Mouse (Mus musculus): ENCODE data around the gene Phtf2. TPM values are rescaled to one million over a fixed set of nuclear protein-coding genes. Genes with fewer than 3 reads are reported as not detected.
A peak's percentile ranks its signal among the peaks of the same experiment; 100 is the strongest.
"Not testable (repeated sequence)": the region's sequence is repeated elsewhere in the genome, so short reads cannot be mapped to it uniquely, and the experiment has no call there.

The Phtf2 gene
- polyA plus RNA-seq, 1 experiment from 2014 or later = 14.2 TPM

DNA sequence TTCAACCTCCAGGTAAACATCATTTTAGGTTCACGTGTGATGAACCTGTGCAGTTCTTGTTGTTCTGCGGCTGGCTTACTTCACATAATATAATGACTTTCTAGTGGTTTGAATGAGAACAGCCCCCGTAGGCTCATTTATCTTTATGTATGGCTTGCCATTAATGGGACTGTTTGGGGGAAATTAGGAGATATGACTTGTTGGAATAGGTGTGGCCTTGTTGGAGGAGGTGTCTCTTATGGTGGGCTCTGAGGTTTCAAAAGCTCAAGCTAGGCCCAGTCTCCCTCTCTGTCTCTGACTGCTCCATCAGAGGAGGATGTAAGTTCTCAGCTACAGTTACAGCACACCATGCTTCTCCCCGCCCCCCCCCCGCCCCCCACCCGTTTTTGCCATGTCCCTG is 71.5 kb downstream of the Phtf2 start:
- H3K4me2 ChIP-seq = no peak overlapping the region
- no peak for ATAC-seq (ENCODE audit: insufficient number of reproducible peaks, low FRiP score, low TSS enrichment, low read depth)
- H3K9ac ChIP-seq = no peak overlapping the region
- no peaks in the 10 kb centered on the region for H3K27me3 ChIP-seq
- H3K9me3 ChIP-seq = no peaks in the 10 kb centered on the region
- H3K36me3 ChIP-seq = 0 out of 2 replicates have a peak, but pooled peaks cover 4% of the 10 kb centered on the region
- no peaks in the 10 kb centered on the region for H3K4me1 ChIP-seq
- 79% methylated on average over 6 of the region's 6 CpGs for WGBS
- no peak overlapping the region for H3K27ac ChIP-seq
- H3K4me3 ChIP-seq = no peak overlapping the region

DNA sequence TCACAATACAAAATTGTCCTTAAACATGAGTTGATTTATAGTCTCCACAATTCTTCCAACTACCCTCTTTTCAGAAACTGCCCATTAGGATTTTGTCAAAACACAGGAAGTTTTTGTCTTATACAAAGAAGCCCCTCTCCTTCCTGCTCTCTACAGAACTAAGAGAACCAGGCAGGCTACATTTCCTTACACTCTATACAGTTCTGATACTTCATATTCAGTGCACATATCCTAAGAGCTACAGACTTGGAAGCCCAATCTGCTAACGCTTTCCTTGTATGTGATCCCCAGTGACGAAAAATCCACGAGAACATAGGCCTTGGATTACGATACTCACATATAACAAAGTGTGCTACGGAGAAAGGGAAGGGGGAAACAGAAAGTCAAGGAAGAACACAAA is 86.0 kb downstream of the Phtf2 start:
- H3K27ac ChIP-seq = no peak overlapping the region
- H3K9ac ChIP-seq = no peak overlapping the region
- H3K27me3 ChIP-seq = no peaks in the 10 kb centered on the region
- ATAC-seq (ENCODE audit: insufficient number of reproducible peaks, low FRiP score, low TSS enrichment, low read depth) = no peak
- no peaks in the 10 kb centered on the region for H3K9me3 ChIP-seq
- peaks cover 7% of the 10 kb centered on the region; the same call in 1 of the 2 replicates for H3K36me3 ChIP-seq
- WGBS = 79% methylated on average over 5 of the region's 5 CpGs
- H3K4me1 ChIP-seq = no peaks in the 10 kb centered on the region
- H3K4me2 ChIP-seq = no peak overlapping the region
- H3K4me3 ChIP-seq = no peak overlapping the region

DNA sequence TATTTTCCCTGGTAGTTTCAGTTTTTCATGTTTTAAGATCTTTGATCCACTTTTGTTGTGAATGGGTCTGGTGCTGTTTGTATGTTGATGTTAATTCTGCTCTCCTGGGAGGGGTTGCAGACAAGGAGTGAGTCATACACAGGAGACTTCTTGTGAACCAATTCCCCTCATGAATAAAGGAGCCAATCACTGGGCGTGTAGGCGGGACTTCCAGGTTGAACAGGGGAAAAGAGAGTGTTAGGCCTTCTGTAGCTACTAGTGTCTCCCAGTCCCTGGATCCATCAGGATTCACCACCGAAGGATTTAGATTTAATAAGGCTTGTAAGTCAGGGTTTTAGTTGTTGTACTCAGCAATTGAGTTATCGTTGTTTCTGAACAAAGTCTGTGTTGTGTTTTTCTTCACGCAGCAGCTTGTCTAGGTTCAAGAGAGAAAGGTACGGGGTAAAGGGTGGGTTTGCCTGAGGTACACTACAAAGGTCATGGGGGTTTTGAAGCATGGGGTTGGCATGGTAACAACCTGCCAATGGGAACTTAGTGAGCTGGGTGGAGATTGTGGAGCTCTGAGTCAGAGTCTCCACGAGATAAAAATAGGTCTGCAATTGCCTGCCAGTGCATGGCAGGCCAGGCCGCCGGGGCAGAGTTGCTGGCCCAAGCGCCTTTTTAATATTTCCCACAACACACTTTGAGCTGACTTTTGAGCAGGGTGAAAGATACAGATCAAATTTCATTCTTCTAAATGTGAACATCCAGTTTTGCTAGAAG is 90.0 kb downstream of the Phtf2 start:
- H3K4me1 ChIP-seq = no peaks in the 10 kb centered on the region
- WGBS = 84% methylated on average over 10 of the region's 10 CpGs
- H3K4me3 ChIP-seq = no peak overlapping the region
- no peak for ATAC-seq (ENCODE audit: insufficient number of reproducible peaks, low FRiP score, low TSS enrichment, low read depth)
- no peak overlapping the region for H3K9ac ChIP-seq
- H3K27me3 ChIP-seq = no peaks in the 10 kb centered on the region
- peaks cover 6% of the 10 kb centered on the region; the same call in 1 of the 2 replicates for H3K36me3 ChIP-seq
- H3K9me3 ChIP-seq = no peaks in the 10 kb centered on the region
- H3K4me2 ChIP-seq = no peak overlapping the region
- no peak overlapping the region for H3K27ac ChIP-seq

DNA sequence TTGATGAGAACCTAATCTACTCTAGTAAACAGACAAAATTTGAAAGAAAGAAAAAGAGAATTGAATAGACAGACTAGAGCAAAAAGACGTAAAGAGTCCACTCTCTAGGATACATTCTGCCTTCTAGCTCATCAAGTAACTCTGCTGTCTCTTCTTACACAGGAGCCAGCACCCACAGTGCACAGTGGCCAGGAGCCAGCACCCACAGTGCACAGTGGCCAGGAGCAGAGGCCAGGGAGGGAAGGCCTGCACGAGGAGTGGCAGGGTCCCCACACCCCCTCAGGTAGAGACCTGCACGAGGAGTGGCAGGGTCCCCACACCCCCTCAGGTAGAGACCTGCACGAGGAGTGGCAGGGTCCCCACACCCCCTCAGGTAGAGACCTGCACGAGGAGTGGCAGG is 95.5 kb downstream of the Phtf2 start:
- not testable (repeated sequence) for H3K27me3 ChIP-seq; H3K9me3 ChIP-seq; H3K4me2 ChIP-seq; H3K9ac ChIP-seq; ATAC-seq (ENCODE audit: insufficient number of reproducible peaks, low FRiP score, low TSS enrichment, low read depth); H3K4me1 ChIP-seq; H3K27ac ChIP-seq; H3K4me3 ChIP-seq; H3K36me3 ChIP-seq
- 94% methylated on average over 3 of the region's 5 CpGs for WGBS

DNA sequence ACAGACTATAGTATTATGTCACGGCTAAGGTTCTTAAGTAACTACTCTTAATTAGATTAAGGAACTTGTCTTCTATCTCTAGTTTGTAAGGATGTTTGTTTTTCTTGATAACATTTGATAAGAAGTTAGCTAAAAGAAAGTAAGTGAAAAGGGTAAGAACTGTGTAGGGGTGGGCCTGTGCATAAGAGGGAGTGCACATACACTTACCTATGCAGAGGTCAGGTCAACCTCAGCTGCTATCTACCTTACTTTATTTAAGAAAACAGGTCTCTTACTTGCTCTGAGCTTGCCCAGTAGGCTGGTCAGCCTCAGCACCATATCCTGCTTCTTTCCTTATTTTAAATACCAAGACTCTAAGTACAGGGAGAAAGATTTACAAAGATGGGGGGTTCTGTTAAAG is 100.8 kb downstream of the Phtf2 start:
- Histone ChIP-seq H3K9ac (no peak overlapping the region), H3K4me1 (0 out of 2 replicates have a peak, but pooled peaks cover 6% of the 10 kb centered on the region), H3K4me2 (no peak overlapping the region), H3K9me3 (no peaks in the 10 kb centered on the region), H3K27me3 (no peaks in the 10 kb centered on the region), H3K4me3 (no peak overlapping the region), H3K27ac (no peak overlapping the region), H3K36me3 (no peaks in the 10 kb centered on the region)
- 92% methylated on average over 1 of the region's 1 CpGs for WGBS
- ATAC-seq (ENCODE audit: insufficient number of reproducible peaks, low FRiP score, low TSS enrichment, low read depth) = no peak

DNA sequence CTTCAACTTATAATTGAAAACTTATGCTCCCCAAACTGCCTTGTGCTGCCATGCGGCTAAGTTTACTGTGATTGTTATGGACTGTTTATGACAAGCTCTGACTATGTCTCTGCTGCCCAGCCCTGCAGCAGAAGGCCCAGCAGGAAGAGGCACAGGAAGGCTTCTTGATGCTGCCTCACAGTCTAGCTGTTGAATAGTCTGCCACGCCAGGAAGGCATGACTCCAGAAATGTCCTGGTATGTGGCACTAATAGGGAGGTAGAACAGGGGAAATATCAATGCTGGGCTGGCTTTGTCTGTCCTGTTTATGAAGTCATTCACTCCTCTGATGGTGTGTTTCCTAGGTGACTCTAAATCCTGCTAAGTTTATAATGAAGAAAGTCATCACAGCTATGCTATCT is 102.7 kb downstream of the Phtf2 start:
- H3K27ac ChIP-seq = no peak overlapping the region
- 0 out of 2 replicates have a peak, but pooled peaks cover 6% of the 10 kb centered on the region for H3K4me1 ChIP-seq
- H3K9ac ChIP-seq = no peak overlapping the region
- no peak overlapping the region for H3K4me2 ChIP-seq
- 33% methylated on average over 2 of the region's 2 CpGs for WGBS
- H3K9me3 ChIP-seq = no peaks in the 10 kb centered on the region
- no peaks in the 10 kb centered on the region for H3K36me3 ChIP-seq
- H3K27me3 ChIP-seq = no peaks in the 10 kb centered on the region
- ATAC-seq (ENCODE audit: insufficient number of reproducible peaks, low FRiP score, low TSS enrichment, low read depth) = no peak
- no peak overlapping the region for H3K4me3 ChIP-seq

DNA sequence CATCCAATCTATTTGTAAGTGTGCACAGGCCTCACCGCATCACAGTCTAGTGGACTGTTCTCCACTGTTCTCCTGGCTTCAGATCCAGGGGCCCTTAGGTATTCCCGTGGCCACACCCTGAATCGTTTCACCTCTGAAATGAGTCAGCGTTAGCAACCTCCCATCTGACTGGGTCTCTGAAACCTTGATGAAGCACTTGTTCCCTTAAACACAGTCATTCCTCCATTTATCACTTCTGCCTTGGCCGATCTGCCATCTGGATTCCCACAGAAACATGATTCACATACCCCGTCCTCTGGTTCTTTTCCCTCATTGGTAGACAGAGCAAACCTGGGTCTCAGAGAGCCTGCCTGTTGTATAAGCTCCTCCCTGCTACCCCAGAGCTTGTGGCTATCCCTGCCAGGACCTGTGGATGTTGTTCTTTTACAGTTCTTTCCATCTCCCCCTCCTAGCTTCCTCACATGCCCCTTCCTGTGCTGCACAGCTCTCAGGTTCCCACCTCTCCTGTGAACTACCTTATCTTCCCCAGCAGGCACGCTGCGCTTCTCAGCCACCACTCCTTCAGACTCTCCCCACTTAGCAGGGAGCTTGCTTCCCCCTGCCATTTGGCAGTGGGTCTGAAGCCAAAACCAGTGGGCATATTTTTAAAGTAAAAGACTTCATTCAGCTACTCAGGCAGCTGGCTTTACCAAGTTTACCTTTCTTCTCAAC is 103.5 kb downstream of the Phtf2 start:
- no peak overlapping the region for H3K9ac ChIP-seq
- H3K4me3 ChIP-seq = no peak overlapping the region
- no peaks in the 10 kb centered on the region for H3K36me3 ChIP-seq
- H3K9me3 ChIP-seq = no peaks in the 10 kb centered on the region
- H3K4me2 ChIP-seq = no peak overlapping the region
- WGBS = 61% methylated on average over 8 of the region's 8 CpGs
- H3K27me3 ChIP-seq = no peaks in the 10 kb centered on the region
- peak overlapping the region; percentile 18; the same call in 1 of the 2 replicates for H3K27ac ChIP-seq
- H3K4me1 ChIP-seq = 0 out of 2 replicates have a peak, but pooled peaks cover 6% of the 10 kb centered on the region
- ATAC-seq (ENCODE audit: insufficient number of reproducible peaks, low FRiP score, low TSS enrichment, low read depth) = no peak

DNA sequence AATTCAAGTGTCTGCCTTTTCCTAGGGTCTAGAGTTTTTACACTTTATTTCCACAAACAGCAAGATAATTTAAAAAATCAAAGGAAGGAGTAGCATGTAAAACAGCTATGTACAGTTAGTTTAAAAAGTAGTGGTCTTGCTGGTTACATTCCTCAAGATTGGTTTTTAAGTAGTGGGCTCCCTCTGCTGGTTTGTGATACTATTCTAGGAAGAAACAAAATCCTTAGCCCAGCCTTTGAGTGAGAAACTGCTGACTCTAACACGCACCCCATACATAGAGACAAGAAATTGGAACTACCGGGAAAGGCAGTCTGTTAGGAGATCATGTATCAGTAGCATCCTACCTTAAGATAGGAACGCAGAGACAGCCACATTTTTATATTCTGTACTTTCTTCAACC is 108.6 kb downstream of the Phtf2 start:
- peaks cover 10% of the 10 kb centered on the region; the same call in 1 of the 2 replicates for H3K36me3 ChIP-seq
- WGBS = 45% methylated on average over 3 of the region's 3 CpGs
- no peaks in the 10 kb centered on the region for H3K9me3 ChIP-seq
- H3K9ac ChIP-seq = no peak overlapping the region
- no peak overlapping the region for H3K4me3 ChIP-seq
- no peak for ATAC-seq (ENCODE audit: insufficient number of reproducible peaks, low FRiP score, low TSS enrichment, low read depth)
- H3K27me3 ChIP-seq = no peaks in the 10 kb centered on the region
- H3K27ac ChIP-seq = no peak overlapping the region
- H3K4me2 ChIP-seq = no peak overlapping the region
- H3K4me1 ChIP-seq = 0 out of 2 replicates have a peak, but pooled peaks cover under 1% of the 10 kb centered on the region

DNA sequence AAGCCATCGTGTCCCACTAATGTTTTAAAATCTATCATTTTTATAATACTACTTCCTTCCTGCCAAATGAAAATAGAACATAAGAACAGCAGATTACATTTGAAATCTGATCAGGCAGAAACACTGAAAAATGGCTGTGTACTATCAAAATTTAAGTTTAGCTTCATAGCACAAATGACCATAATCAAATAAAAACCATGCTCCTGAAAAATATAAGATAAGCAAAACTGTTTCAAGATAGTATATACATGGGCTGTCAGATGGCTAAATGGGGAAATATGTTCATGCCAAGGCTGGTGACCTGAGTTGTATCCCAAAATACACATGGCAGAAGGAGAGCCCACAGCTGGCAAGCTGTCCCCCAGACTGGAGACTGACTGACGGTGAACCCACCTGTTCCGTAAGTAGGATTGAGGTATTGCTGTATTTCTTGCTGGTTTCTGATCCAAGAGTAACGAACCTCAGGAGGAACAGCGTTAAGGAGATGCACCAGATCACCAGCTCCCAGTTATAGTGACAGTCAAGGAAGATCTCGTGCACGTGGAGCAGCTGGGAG is 116.5 kb downstream of the Phtf2 start:
- Histone ChIP-seq H3K27ac (no peak overlapping the region), H3K9ac (no peak overlapping the region), H3K4me3 (no peak overlapping the region), H3K4me1 (no peaks in the 10 kb centered on the region), H3K36me3 (peaks cover 4% of the 10 kb centered on the region), H3K27me3 (no peaks in the 10 kb centered on the region), H3K9me3 (no peaks in the 10 kb centered on the region), H3K4me2 (no peak overlapping the region)
- 87% methylated on average over 7 of the region's 7 CpGs for WGBS
- ATAC-seq (ENCODE audit: insufficient number of reproducible peaks, low FRiP score, low TSS enrichment, low read depth) = no peak

DNA sequence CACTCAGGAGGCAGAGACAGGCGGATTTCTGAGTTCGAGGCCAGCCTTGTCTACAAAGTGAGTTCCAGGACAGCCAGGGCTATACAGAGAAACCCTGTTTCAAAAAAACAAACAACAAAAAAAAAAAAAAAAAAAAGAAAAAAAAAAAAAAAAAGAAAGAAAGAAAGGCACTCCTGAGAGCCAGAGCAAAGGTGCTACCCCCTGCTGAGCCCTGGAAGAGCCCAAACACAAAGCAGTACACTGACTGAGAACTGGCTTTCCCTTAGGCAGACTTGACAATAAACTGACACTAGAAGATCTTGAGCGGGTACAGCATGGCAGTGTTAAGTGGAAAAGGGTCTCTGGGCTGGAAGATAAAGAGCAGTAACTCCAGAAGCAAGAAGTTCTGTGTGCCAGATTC is 119.5 kb downstream of the Phtf2 start:
- not testable (repeated sequence) for H3K4me3 ChIP-seq; H3K27me3 ChIP-seq; H3K4me1 ChIP-seq; H3K9me3 ChIP-seq; H3K4me2 ChIP-seq; H3K36me3 ChIP-seq; H3K9ac ChIP-seq; ATAC-seq (ENCODE audit: insufficient number of reproducible peaks, low FRiP score, low TSS enrichment, low read depth); H3K27ac ChIP-seq
- WGBS = 97% methylated on average over 3 of the region's 3 CpGs

DNA sequence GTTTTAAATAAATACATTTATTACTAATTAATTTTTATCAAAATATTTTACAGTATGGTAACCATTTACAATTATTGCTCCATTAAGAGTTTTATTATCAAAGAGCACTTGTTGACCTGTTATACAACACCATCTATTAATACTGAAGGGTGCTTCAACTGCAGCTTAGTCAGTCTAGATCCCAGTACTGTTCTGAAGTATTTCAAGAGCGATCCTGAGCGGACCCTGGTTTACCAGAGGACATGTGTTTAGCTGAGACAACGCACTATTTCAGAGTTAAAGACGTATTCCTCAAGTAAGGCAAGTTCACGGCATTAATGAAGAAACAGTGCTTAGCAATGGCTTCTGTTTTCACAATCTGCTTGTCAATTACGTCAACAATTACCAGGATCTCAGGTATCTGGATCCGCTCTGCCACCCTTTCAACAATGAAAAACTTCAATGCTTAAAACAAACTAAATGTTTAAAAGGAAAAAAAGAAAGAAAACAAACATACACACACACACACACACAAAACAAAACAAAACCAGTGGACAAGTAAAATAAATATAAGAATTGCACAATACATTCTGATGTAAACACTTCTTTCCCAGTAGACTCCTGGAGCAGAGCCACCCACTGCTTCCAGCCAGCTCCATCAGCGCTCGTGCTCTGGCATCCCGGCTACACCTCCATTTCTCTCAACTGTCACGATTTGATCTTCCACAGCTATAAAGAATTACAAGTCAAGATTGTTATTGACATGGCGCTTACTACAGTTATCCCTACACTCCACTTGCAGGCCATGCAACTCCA is 121.4 kb downstream of the Phtf2 start:
- WGBS = 91% methylated on average over 12 of the region's 12 CpGs

More for the DNA sequence above, 121.4 kb downstream of the Phtf2 start:
- no peak for ATAC-seq (ENCODE audit: insufficient number of reproducible peaks, low FRiP score, low TSS enrichment, low read depth)
- Histone ChIP-seq H3K4me3 (no peak overlapping the region), H3K9ac (no peak overlapping the region), H3K27me3 (no peaks in the 10 kb centered on the region), H3K9me3 (no peaks in the 10 kb centered on the region), H3K36me3 (peaks cover 3% of the 10 kb centered on the region; the same call in 1 of the 2 replicates), H3K4me1 (no peaks in the 10 kb centered on the region), H3K27ac (no peak overlapping the region), H3K4me2 (no peak overlapping the region)
